Mouse (Mus musculus) left cerebral cortex, postnatal 4 days (tissue): ENCODE measurements around the gene Obox1. TPM values are rescaled to one million over a fixed set of nuclear protein-coding genes. Genes with fewer than 3 reads are reported as not detected.
"Not testable (repeated sequence)": the region's sequence is repeated elsewhere in the genome, so short reads cannot be mapped to it uniquely, and the experiment has no call there.

Experiments used
- DNase-seq: peaks from one replicate; pipeline ENCODE4 v3.0.0-alpha.2; 2022
- intact Hi-C: fragments of 180-260 bp; cut with DNase I; formaldehyde crosslinking; loops from one replicate; pipeline ENCODE4 v1.15.1; 2025
- total RNA-seq, 2 experiments: library from RNA; stranded (reverse); gene quantifications; 2 replicates each; pipeline ENCODE4 v1.2.3; 2021

Gene Obox1
- not detected for total RNA-seq

DNA sequence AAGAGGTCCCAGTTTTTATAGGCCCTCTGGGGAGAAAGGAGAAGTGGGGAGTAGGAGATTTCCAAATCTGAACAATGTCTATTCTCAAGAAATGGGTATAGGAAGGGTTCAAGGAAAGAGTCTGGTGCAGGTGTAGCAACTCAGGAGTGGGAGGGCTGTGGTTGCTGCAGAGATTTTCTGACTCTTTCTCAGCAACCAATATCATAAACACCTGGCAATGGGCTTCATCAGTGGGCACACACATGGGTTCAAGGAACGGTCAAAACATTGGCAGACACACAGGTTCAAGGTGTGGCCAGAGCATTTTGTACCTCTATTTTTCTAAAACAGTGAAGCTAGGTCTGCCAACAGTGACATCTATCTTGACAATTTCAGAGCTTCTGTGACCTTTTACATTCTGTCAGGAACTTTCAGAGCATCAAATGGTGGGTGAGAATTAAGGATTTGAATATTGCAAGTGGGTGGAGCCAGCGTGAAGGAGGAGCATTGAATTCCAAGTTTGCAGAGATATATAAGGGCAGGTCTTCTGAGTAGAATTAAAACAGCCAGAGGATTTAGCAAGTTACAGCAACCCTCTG lies at the start of gene Obox1, which contains the start of gene Obox2:
Obox1 (plus strand) TSS at position 528 of the 578 bp plus-strand sequence.
Obox2 (plus strand) TSS at position 301 of the 578 bp plus-strand sequence.
- DNase-seq, intact Hi-C loops: not testable (repeated sequence)

GRCm38 (mm10) chr7:15399147-15399874 lies 10.6 kb downstream of the Obox1 start:
- intact Hi-C loops, DNase-seq: not testable (repeated sequence)

DNA sequence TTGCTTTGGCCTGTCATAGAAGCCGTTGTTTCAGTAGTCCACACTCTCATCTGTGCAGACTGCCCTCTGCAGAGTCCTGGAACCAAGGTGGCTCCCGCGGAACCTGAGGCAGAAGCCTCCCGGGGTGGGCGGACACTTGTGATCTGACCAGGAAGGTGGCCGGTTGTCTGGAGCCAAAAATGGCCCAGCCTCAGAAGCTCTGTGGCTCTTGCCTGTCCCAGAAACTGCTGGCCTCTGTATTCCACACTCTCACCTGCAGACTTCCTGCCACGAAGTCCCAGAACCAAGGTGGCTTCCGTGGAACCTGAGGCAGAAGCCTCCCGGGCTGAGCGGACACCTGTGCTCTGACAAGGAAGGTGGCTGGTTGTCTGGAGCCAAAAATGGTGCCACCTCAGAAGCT lies 18.1 kb downstream of the Obox1 start:
- DNase-seq, intact Hi-C loops: not testable (repeated sequence)

- intact Hi-C loops, DNase-seq: not testable (repeated sequence)
These were observed 29.3 kb downstream of the Obox1 start for GRCm38 (mm10) chr7:15418046-15418445.

DNA sequence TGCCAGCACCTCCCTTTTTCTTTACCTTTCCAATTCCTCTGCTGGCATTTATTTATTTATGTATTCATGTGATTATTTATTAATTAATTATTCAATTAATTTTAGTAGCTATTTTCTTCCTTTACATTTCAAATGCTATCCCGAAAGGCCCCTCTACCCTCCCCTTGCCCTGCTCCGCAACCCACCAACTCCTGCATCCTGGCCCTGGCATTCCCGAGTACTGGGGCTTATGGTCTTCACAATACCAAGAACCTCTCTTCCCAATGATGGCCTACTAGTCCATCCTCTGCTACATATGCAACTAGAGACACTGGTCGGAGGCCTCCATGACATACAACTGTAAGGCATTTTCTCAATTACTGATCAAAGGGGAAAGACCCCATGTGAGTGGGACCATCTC lies 36.8 kb downstream of the Obox1 start:
- DNase-seq, intact Hi-C loops: not testable (repeated sequence)

DNA sequence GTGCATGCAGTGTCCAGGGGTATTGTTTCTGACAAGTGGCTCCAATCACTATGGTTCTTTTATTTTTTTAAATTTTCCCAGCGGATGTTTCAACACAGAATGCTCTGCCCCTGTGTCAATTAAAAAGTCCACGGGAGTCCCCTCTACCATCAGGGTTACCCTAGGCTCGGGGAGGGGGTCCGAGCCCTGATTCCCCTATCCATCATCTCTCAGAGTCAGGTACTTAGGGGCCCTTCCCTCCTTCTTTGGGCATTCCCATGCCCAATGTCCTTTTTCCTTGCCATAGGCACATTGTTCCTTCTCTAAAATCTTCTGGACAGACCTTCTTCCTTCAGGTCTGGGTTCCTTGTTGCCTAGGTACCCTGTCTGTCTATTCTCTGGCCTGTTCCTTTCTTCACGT lies 120.7 kb downstream of the Obox1 start:
- DNase-seq, intact Hi-C loops: not testable (repeated sequence)

Other genes starting within 250 kb of the Obox1 start
- gene Obox2, start 227 bp upstream of the Obox1 start, total RNA-seq, result not detected